17 mouse cellular contexts compared by ENCODE assay signal in genomic region chr9:64523264-64524045, GRCm38 (mm10).
A peak's percentile ranks its signal among the peaks of the same experiment; 100 is the strongest.
DNase-seq lines count a peak whose midpoint lies in the region; ATAC-seq lines count a peak whose summit lies in the region.
"Had no signal": no experiment of that assay in that cellular context is flagged by ENCODE, and none has a peak within 500 bp of the region (broad histone marks: within the 10 kb centered on the region; RNA-seq: fewer than 3 reads in every experiment).

No protein-coding gene starts in this region.

- H3K27me3 ChIP-seq in forebrain, embryonic 11.5 days (ENCODE audit: control insufficient read depth, insufficient read depth, low read length) = no peaks in the 10 kb centered on the region; the same call in 1 of the 2 replicates
- H3K27me3 ChIP-seq in forebrain, embryonic 12.5 days = peaks cover 11% of the 10 kb centered on the region; the same call in 1 of the 2 replicates
- 0 out of 2 replicates have a peak, but pooled peaks cover 2% of the 10 kb centered on the region for H3K27me3 ChIP-seq in kidney, embryonic 16.5 days (ENCODE audit: insufficient read depth, low read length)
- H3K27me3 ChIP-seq in neural tube, embryonic 15.5 days (replicated peaks) = 0 out of 2 replicates have a peak, but pooled peaks cover 13% of the 10 kb centered on the region
- H3K27me3 ChIP-seq: embryonic facial prominence, embryonic 12.5 days; limb, embryonic 13.5 days had no signal

- no peak for DNase-seq in forebrain, embryonic 11.5 days (ENCODE audit: low spot score)
- no peak for DNase-seq in kidney, adult 9 months
- DNase-seq in retina, postnatal 1 day = peak; percentile 35
- no peak for DNase-seq in retina, embryonic 14.5 days (ENCODE audit: low spot score)
- DNase-seq in lung, adult 18-20 months = no peak
- DNase-seq: adrenal gland, postnatal 25 days; cerebellum, postnatal 25 days; thymus, postnatal 25 days had no signal

- no peaks in the 10 kb centered on the region for H3K36me3 ChIP-seq in forebrain, embryonic 11.5 days (ENCODE audit: control insufficient read depth, insufficient read depth, low read length)
- H3K36me3 ChIP-seq in forebrain, embryonic 12.5 days (replicated peaks) = no peaks in the 10 kb centered on the region
- H3K36me3 ChIP-seq in kidney, embryonic 16.5 days (ENCODE audit: insufficient read depth, low read length) = no peaks in the 10 kb centered on the region
- no peaks in the 10 kb centered on the region for H3K36me3 ChIP-seq in neural tube, embryonic 15.5 days
- H3K36me3 ChIP-seq: embryonic facial prominence, embryonic 12.5 days; limb, embryonic 13.5 days; liver, embryonic 15.5 days had no signal

- H3K4me3 ChIP-seq in forebrain, embryonic 11.5 days (ENCODE audit: low read depth, low read length) = no peak overlapping the region
- H3K4me3 ChIP-seq in forebrain, embryonic 12.5 days (replicated peaks) = no peak overlapping the region
- no peak overlapping the region for H3K4me3 ChIP-seq in kidney, embryonic 16.5 days (ENCODE audit: low read length)
- no peak overlapping the region for H3K4me3 ChIP-seq in neural tube, embryonic 15.5 days (replicated peaks)
- H3K4me3 ChIP-seq: embryonic facial prominence, embryonic 12.5 days; layer of hippocampus, adult 2 months; limb, embryonic 13.5 days; liver, embryonic 15.5 days had no signal

- 61% methylated on average over 21 of the region's 21 CpGs for WGBS in forebrain, embryonic 11.5 days
- WGBS in forebrain, embryonic 12.5 days = 61% methylated on average over 21 of the region's 21 CpGs
- WGBS in kidney, embryonic 16.5 days = 14% methylated on average over 21 of the region's 21 CpGs
- WGBS in neural tube, embryonic 15.5 days = 31% methylated on average over 21 of the region's 21 CpGs

- 0 out of 2 replicates have a peak overlapping the region, but pooled peaks have one; percentile 6 for H3K27ac ChIP-seq in forebrain, embryonic 11.5 days (ENCODE audit: low read depth, low read length)
- H3K27ac ChIP-seq in forebrain, embryonic 12.5 days = no peak overlapping the region
- H3K27ac ChIP-seq in kidney, embryonic 16.5 days (ENCODE audit: low read length) = 0 out of 2 replicates have a peak overlapping the region, but pooled peaks have one; percentile 11
- H3K27ac ChIP-seq in neural tube, embryonic 15.5 days (replicated peaks) = peak overlapping the region; percentile 68
- H3K27ac ChIP-seq: embryonic facial prominence, embryonic 12.5 days; layer of hippocampus, adult 2 months; limb, embryonic 13.5 days; liver, embryonic 15.5 days had no signal

- no peak for ATAC-seq in forebrain, embryonic 11.5 days (replicated peaks; ENCODE audit: low FRiP score)
- no peak for ATAC-seq in forebrain, embryonic 12.5 days (ENCODE audit: low FRiP score)
- peak; percentile 77 for ATAC-seq in kidney, embryonic 16.5 days (ENCODE audit: low FRiP score, low TSS enrichment)
- ATAC-seq in neural tube, embryonic 15.5 days (ENCODE audit: low FRiP score) = peak; percentile 23; the same call in 1 of the 2 replicates
- ATAC-seq: activated CD4-positive, CD25-positive, alpha-beta regulatory T cell, adult 4 months; inflammation-experienced regulatory T-cells, adult 6 months had no signal

- H3K4me1 ChIP-seq in forebrain, embryonic 11.5 days (replicated peaks; ENCODE audit: control insufficient read depth, insufficient read depth, low read length) = 0 out of 2 replicates have a peak, but pooled peaks cover 3% of the 10 kb centered on the region
- H3K4me1 ChIP-seq in forebrain, embryonic 12.5 days = peaks cover 27% of the 10 kb centered on the region
- H3K4me1 ChIP-seq in kidney, embryonic 16.5 days (ENCODE audit: insufficient read depth, low read length) = peaks cover 23% of the 10 kb centered on the region
- peaks cover 19% of the 10 kb centered on the region for H3K4me1 ChIP-seq in neural tube, embryonic 15.5 days

- no peak overlapping the region for H3K9ac ChIP-seq in forebrain, embryonic 11.5 days (ENCODE audit: low read length)
- H3K9ac ChIP-seq in forebrain, embryonic 12.5 days = no peak overlapping the region
- H3K9ac ChIP-seq in kidney, embryonic 16.5 days (replicated peaks; ENCODE audit: low read length) = no peak overlapping the region
- H3K9ac ChIP-seq in neural tube, embryonic 15.5 days (replicated peaks) = no peak overlapping the region
- H3K9ac ChIP-seq: embryonic facial prominence, embryonic 12.5 days; limb, embryonic 13.5 days; liver, embryonic 15.5 days had no signal

- H3K4me2 ChIP-seq in forebrain, embryonic 11.5 days (ENCODE audit: low read depth, low read length, severe bottlenecking) = no peak overlapping the region
- no peak overlapping the region for H3K4me2 ChIP-seq in forebrain, embryonic 12.5 days
- H3K4me2 ChIP-seq in kidney, embryonic 16.5 days (replicated peaks; ENCODE audit: low read depth, low read length) = peak overlapping the region; percentile 8; the same call in 1 of the 2 replicates
- H3K4me2 ChIP-seq in neural tube, embryonic 15.5 days = peak overlapping the region; percentile 27; the same call in 1 of the 2 replicates
- H3K4me2 ChIP-seq: embryonic facial prominence, embryonic 12.5 days; limb, embryonic 13.5 days; liver, embryonic 15.5 days had no signal

- no peaks in the 10 kb centered on the region for H3K9me3 ChIP-seq in forebrain, embryonic 11.5 days (ENCODE audit: control insufficient read depth, low read length)
- H3K9me3 ChIP-seq in forebrain, embryonic 12.5 days = no peaks in the 10 kb centered on the region
- no peaks in the 10 kb centered on the region for H3K9me3 ChIP-seq in kidney, embryonic 16.5 days (ENCODE audit: low read length)
- H3K9me3 ChIP-seq in neural tube, embryonic 15.5 days (replicated peaks) = no peaks in the 10 kb centered on the region
- H3K9me3 ChIP-seq: embryonic facial prominence, embryonic 12.5 days; limb, embryonic 13.5 days; liver, embryonic 15.5 days had no signal

Comparison
In these comparisons a context has a peak if more than half of its experiments do, and no peak if none do; other contexts are left out.
1. ATAC-seq: peak in kidney, embryonic 16.5 days (single experiment) and neural tube, embryonic 15.5 days (single experiment); none in forebrain, embryonic 11.5 days (single experiment) and forebrain, embryonic 12.5 days (single experiment).
2. H3K4me2 ChIP-seq: peak in kidney, embryonic 16.5 days (single experiment) and neural tube, embryonic 15.5 days (single experiment); none in forebrain, embryonic 11.5 days (single experiment) and forebrain, embryonic 12.5 days (single experiment).